Mouse (Mus musculus) stomach, embryonic 16.5 days (tissue): ENCODE results near the gene Gm28710. TPM values are rescaled to one million over a fixed set of nuclear protein-coding genes. Genes with fewer than 3 reads are reported as not detected.

Experiments used
- ATAC-seq: fragments of 200-750 bp; cut with Nextera tagmentation; 2 replicates; pipeline ENCODE4 v1.8.0; 2017; ENCODE audit warnings: moderate number of reproducible peaks, moderate TSS enrichment; ENCODE audit not compliant: insufficient read depth, low FRiP score
- H3K27ac ChIP-seq: fragments of 300-500 bp; sonication (generic); 2 replicates; pipeline ENCODE4 v1.5.1; 2014; ENCODE audit warnings: low read length
- H3K27me3 ChIP-seq: fragments of 300-500 bp; sonication (generic); 2 replicates; pipeline ENCODE4 v1.6.1; 2014; ENCODE audit warnings: low read length, control low read depth, mixed read lengths; ENCODE audit not compliant: control insufficient read depth, insufficient read depth
- H3K36me3 ChIP-seq: fragments of 300-500 bp; sonication (generic); 2 replicates; pipeline ENCODE4 v1.6.1; 2014; ENCODE audit warnings: low read length; ENCODE audit not compliant: control insufficient read depth, insufficient read depth
- H3K4me1 ChIP-seq: fragments of 300-500 bp; sonication (generic); 2 replicates; pipeline ENCODE4 v1.6.1; 2014; ENCODE audit warnings: low read length, control low read depth, mixed read lengths; ENCODE audit not compliant: control insufficient read depth, insufficient read depth
- H3K4me2 ChIP-seq: fragments of 300-500 bp; sonication (generic); 2 replicates; pipeline ENCODE4 v1.6.1; 2014; ENCODE audit warnings: low read depth, low read length, mixed read lengths
- H3K4me3 ChIP-seq: fragments of 300-500 bp; sonication (generic); replicated peaks from 2 replicates; pipeline ENCODE4 v1.5.1; 2014; ENCODE audit warnings: mild to moderate bottlenecking, low read length
- H3K9ac ChIP-seq: fragments of 300-500 bp; sonication (generic); 2 replicates; pipeline ENCODE4 v1.6.1; 2014; ENCODE audit warnings: low read length
- H3K9me3 ChIP-seq: fragments of 300-500 bp; sonication (generic); replicated peaks from 2 replicates; pipeline ENCODE4 v1.6.1; 2016; ENCODE audit warnings: low read length, control low read depth; ENCODE audit not compliant: control insufficient read depth
- WGBS: fragments of 180-500 bp; shearing (Covaris S2); extraction: QIAGEN DNeasy Blood & Tissue Kit; methylation state at CpG from one replicate; pipeline ENCODE4 v1.1.7; 2014; 5-methylcytosine and 5-hydroxymethylcytosine counted together
- polyA plus RNA-seq: library from polyadenylated mRNA; unstranded; fragments of >200 nt; fragmentation: Nextera tagmentation; extraction: Ambion mirVana; gene quantifications from 2 replicates; pipeline ENCODE4 v1.2.1, GENCODE M21; 2015

Gene Gm28710
- polyA plus RNA-seq: 0.12 and 0.14 TPM in 2 replicates

- Histone ChIP-seq H3K4me2 (no peak within 1 kb of the TSS), H3K4me3 (no peak within 1 kb of the TSS), H3K9me3 (no peaks in the 10 kb centered on the region), H3K36me3 (no peaks in the 10 kb centered on the region), H3K4me1 (no peaks in the 10 kb centered on the region), H3K27me3 (no peaks in the 10 kb centered on the region), H3K27ac (no peak within 1 kb of the TSS), H3K9ac (no peak within 1 kb of the TSS)
- WGBS: 53% methylated on average over 4 of the region's 4 CpGs
- ATAC-seq: no peak
These were observed at the start of gene Gm28710 for GRCm38 (mm10) chr5:16791243-16791860. Gene Gm28710, plus strand, starts transcription at chr5:16791810.

- no peak overlapping the region for H3K4me2 ChIP-seq
- no peak overlapping the region for H3K4me3 ChIP-seq
- H3K27ac ChIP-seq: no peak overlapping the region
- no peak for ATAC-seq
- H3K4me1 ChIP-seq: no peaks in the 10 kb centered on the region
- no peaks in the 10 kb centered on the region for H3K27me3 ChIP-seq
- no peaks in the 10 kb centered on the region for H3K36me3 ChIP-seq
- WGBS: 58% methylated on average over 2 of the region's 2 CpGs
- no peak overlapping the region for H3K9ac ChIP-seq
- H3K9me3 ChIP-seq: no peaks in the 10 kb centered on the region
These were observed 14.4 kb upstream of the Gm28710 start for GRCm38 (mm10) chr5:16777176-16777575.

- no peak overlapping the region for H3K4me2 ChIP-seq
- no peak overlapping the region for H3K4me3 ChIP-seq
- H3K4me1 ChIP-seq: no peaks in the 10 kb centered on the region
- no peaks in the 10 kb centered on the region for H3K27me3 ChIP-seq
- WGBS: 78% methylated on average over 6 of the region's 6 CpGs
- H3K36me3 ChIP-seq: no peaks in the 10 kb centered on the region
- H3K9me3 ChIP-seq: no peaks in the 10 kb centered on the region
- H3K9ac ChIP-seq: no peak overlapping the region
- H3K27ac ChIP-seq: no peak overlapping the region
- ATAC-seq: no peak
These were observed 12.9 kb upstream of the Gm28710 start for GRCm38 (mm10) chr5:16778610-16779172.

- H3K4me3 ChIP-seq: no peak overlapping the region
- no peak for ATAC-seq
- 88% methylated on average over 4 of the region's 4 CpGs for WGBS
- no peak overlapping the region for H3K4me2 ChIP-seq
- no peaks in the 10 kb centered on the region for H3K36me3 ChIP-seq
- no peaks in the 10 kb centered on the region for H3K27me3 ChIP-seq
- no peaks in the 10 kb centered on the region for H3K9me3 ChIP-seq
- no peaks in the 10 kb centered on the region for H3K4me1 ChIP-seq
- H3K9ac ChIP-seq: no peak overlapping the region
- H3K27ac ChIP-seq: no peak overlapping the region
These were observed 6.0 kb upstream of the Gm28710 start for GRCm38 (mm10) chr5:16785627-16786026.

GRCm38 (mm10) chr5:16794972-16795371 is 3.4 kb downstream of the Gm28710 start:
- Histone ChIP-seq H3K27me3 (no peaks in the 10 kb centered on the region), H3K4me1 (no peaks in the 10 kb centered on the region), H3K9me3 (no peaks in the 10 kb centered on the region), H3K4me3 (no peak overlapping the region), H3K27ac (no peak overlapping the region), H3K36me3 (no peaks in the 10 kb centered on the region), H3K9ac (no peak overlapping the region), H3K4me2 (no peak overlapping the region)
- ATAC-seq: no peak
- 84% methylated on average over 6 of the region's 6 CpGs for WGBS

GRCm38 (mm10) chr5:16802726-16803125 is 11.1 kb downstream of the Gm28710 start:
- H3K4me2 ChIP-seq: no peak overlapping the region
- no peaks in the 10 kb centered on the region for H3K4me1 ChIP-seq
- ATAC-seq: no peak
- H3K4me3 ChIP-seq: no peak overlapping the region
- 65% methylated on average over 4 of the region's 4 CpGs for WGBS
- H3K9me3 ChIP-seq: no peaks in the 10 kb centered on the region
- H3K27me3 ChIP-seq: no peaks in the 10 kb centered on the region
- H3K36me3 ChIP-seq: no peaks in the 10 kb centered on the region
- H3K9ac ChIP-seq: no peak overlapping the region
- H3K27ac ChIP-seq: no peak overlapping the region

GRCm38 (mm10) chr5:16838991-16839390 is 47.4 kb downstream of the Gm28710 start:
- no peak for ATAC-seq
- no peaks in the 10 kb centered on the region for H3K4me1 ChIP-seq
- H3K27ac ChIP-seq: no peak overlapping the region
- no peak overlapping the region for H3K4me2 ChIP-seq
- no peaks in the 10 kb centered on the region for H3K27me3 ChIP-seq
- H3K9me3 ChIP-seq: no peaks in the 10 kb centered on the region
- H3K4me3 ChIP-seq: no peak overlapping the region
- no peaks in the 10 kb centered on the region for H3K36me3 ChIP-seq
- H3K9ac ChIP-seq: no peak overlapping the region

- no peak overlapping the region for H3K27ac ChIP-seq
- H3K4me1 ChIP-seq: no peaks in the 10 kb centered on the region
- no peak overlapping the region for H3K4me3 ChIP-seq
- no peaks in the 10 kb centered on the region for H3K27me3 ChIP-seq
- H3K4me2 ChIP-seq: no peak overlapping the region
- 40% methylated on average over 2 of the region's 2 CpGs for WGBS
- H3K9ac ChIP-seq: no peak overlapping the region
- ATAC-seq: no peak
- no peaks in the 10 kb centered on the region for H3K36me3 ChIP-seq
- H3K9me3 ChIP-seq: no peaks in the 10 kb centered on the region
These were observed 77.8 kb downstream of the Gm28710 start for GRCm38 (mm10) chr5:16869309-16869915.

GRCm38 (mm10) chr5:16894161-16894560 is 102.6 kb downstream of the Gm28710 start:
- ATAC-seq: no peak
- Histone ChIP-seq H3K4me1 (no peaks in the 10 kb centered on the region), H3K4me2 (no peak overlapping the region), H3K36me3 (no peaks in the 10 kb centered on the region), H3K27ac (no peak overlapping the region), H3K4me3 (no peak overlapping the region), H3K27me3 (no peaks in the 10 kb centered on the region), H3K9ac (no peak overlapping the region), H3K9me3 (no peaks in the 10 kb centered on the region)
- WGBS: 11% methylated on average over 1 of the region's 1 CpGs
